Mouse (Mus musculus) olfactory bulb, adult 2 months (tissue): ENCODE results near the gene Stard8. TPM values are rescaled to one million over a fixed set of nuclear protein-coding genes. Genes with fewer than 3 reads are reported as not detected.
"Not testable (repeated sequence)": the region's sequence is repeated elsewhere in the genome, so short reads cannot be mapped to it uniquely, and the experiment has no call there.

Experiments used
- H3K27ac ChIP-seq: fragments of 200-500 bp; 2 replicates; pipeline ENCODE4 v1.5.1; 2012; ENCODE audit warnings: low read depth, low read length; ENCODE audit not compliant: insufficient read depth
- H3K4me1 ChIP-seq: fragments of 200-500 bp; 2 replicates; pipeline ENCODE4 v1.6.1; 2012; ENCODE audit warnings: low read length; ENCODE audit not compliant: control insufficient read depth, insufficient read depth
- H3K4me3 ChIP-seq: fragments of 200-500 bp; 2 replicates; pipeline ENCODE4 v1.5.1; 2012; ENCODE audit warnings: mild to moderate bottlenecking, low read depth, low read length, moderate library complexity; ENCODE audit not compliant: insufficient read depth
- CTCF ChIP-seq: fragments of 200-500 bp; IDR thresholded peaks from 2 replicates; pipeline ENCODE4 v1.5.1; 2012; ENCODE audit warnings: low read depth, mild to moderate bottlenecking, low read length, moderate library complexity; ENCODE audit not compliant: insufficient read depth
- POLR2A ChIP-seq: fragments of 200-500 bp; IDR thresholded peaks from 2 replicates; pipeline ENCODE4 v1.6.1; 2012; ENCODE audit warnings: mild to moderate bottlenecking, low read depth, low read length, moderate library complexity; ENCODE audit not compliant: insufficient read depth
- WGBS: fragments of 180-500 bp; shearing (Covaris S2); methylation state at CpG from one replicate; pipeline ENCODE4 v1.1.7; 2018; 5-methylcytosine and 5-hydroxymethylcytosine counted together
- polyA plus RNA-seq: library from polyadenylated mRNA; stranded (reverse); fragments of >200 nt; gene quantifications from 2 replicates; pipeline ENCODE4 v1.2.4, GENCODE M21; 2012; ENCODE audit warnings: low replicate concordance; ENCODE audit not compliant: missing spikeins, insufficient read depth, insufficient read length

Stard8 gene
- polyA plus RNA-seq = not detected in 2 replicates

GRCm38 (mm10) chrX:99003046-99003445 lies at the start of gene Stard8:
Gene Stard8 (plus strand): TSS chrX:99003248.
- TF ChIP-seq CTCF = no peak
- TF ChIP-seq POLR2A = no peak
- H3K4me3 ChIP-seq = peak within 1 kb of the TSS; percentile 20
- no peak within 1 kb of the TSS for H3K27ac ChIP-seq
- H3K4me1 ChIP-seq = peaks cover 8% of the 10 kb centered on the region
- WGBS = 45% methylated on average over 9 of the region's 9 CpGs

- Histone ChIP-seq H3K4me1 (no peaks in the 10 kb centered on the region), H3K27ac (no peak overlapping the region), H3K4me3 (no peak overlapping the region)
- no peak for TF ChIP-seq CTCF
- no peak for TF ChIP-seq POLR2A
- WGBS = 20% methylated on average over 5 of the region's 6 CpGs
Observed at GRCm38 (mm10) chrX:98953941-98954340, 49.1 kb upstream of the Stard8 start.

- 90% methylated on average over 9 of the region's 9 CpGs for WGBS
- Histone ChIP-seq H3K4me3 (no peak overlapping the region), H3K4me1 (no peaks in the 10 kb centered on the region), H3K27ac (no peak overlapping the region)
- no peak for TF ChIP-seq CTCF
- TF ChIP-seq POLR2A = no peak
Observed at GRCm38 (mm10) chrX:98958287-98958686, 44.8 kb upstream of the Stard8 start.

GRCm38 (mm10) chrX:98959050-98959449 lies 44.0 kb upstream of the Stard8 start:
- Histone ChIP-seq H3K4me1 (no peaks in the 10 kb centered on the region), H3K4me3 (no peak overlapping the region), H3K27ac (no peak overlapping the region)
- 82% methylated on average over 4 of the region's 4 CpGs for WGBS
- no peak for TF ChIP-seq POLR2A
- TF ChIP-seq CTCF = no peak

GRCm38 (mm10) chrX:98963742-98964141 lies 39.3 kb upstream of the Stard8 start:
- Histone ChIP-seq H3K4me1 (no peaks in the 10 kb centered on the region), H3K27ac (no peak overlapping the region), H3K4me3 (no peak overlapping the region)
- TF ChIP-seq CTCF = no peak
- no peak for TF ChIP-seq POLR2A

- Histone ChIP-seq H3K27ac (no peak overlapping the region), H3K4me1 (no peaks in the 10 kb centered on the region), H3K4me3 (no peak overlapping the region)
- TF ChIP-seq POLR2A (no peak), CTCF (no peak)
Observed at GRCm38 (mm10) chrX:98964513-98964912, 38.5 kb upstream of the Stard8 start.

- WGBS = 57% methylated on average over 5 of the region's 5 CpGs
Observed at GRCm38 (mm10) chrX:98986611-98987010, 16.4 kb upstream of the Stard8 start.

GRCm38 (mm10) chrX:98989574-98989973 lies 13.5 kb upstream of the Stard8 start:
- 24% methylated on average over 6 of the region's 6 CpGs for WGBS
- TF ChIP-seq POLR2A = no peak
- Histone ChIP-seq H3K4me3 (no peak overlapping the region), H3K4me1 (no peaks in the 10 kb centered on the region), H3K27ac (no peak overlapping the region)

More at GRCm38 (mm10) chrX:98986611-98987010, 16.4 kb upstream of the Stard8 start:
- not testable (repeated sequence) for H3K4me1 ChIP-seq, H3K27ac ChIP-seq, H3K4me3 ChIP-seq

- Histone ChIP-seq H3K4me3 (no peak overlapping the region), H3K27ac (no peak overlapping the region), H3K4me1 (peaks cover 8% of the 10 kb centered on the region)
- 49% methylated on average over 6 of the region's 6 CpGs for WGBS
- no peak for TF ChIP-seq CTCF
Observed at GRCm38 (mm10) chrX:99002065-99002464, 983 bp upstream of the Stard8 start.

GRCm38 (mm10) chrX:99010581-99010980 lies 7.5 kb downstream of the Stard8 start:
- TF ChIP-seq CTCF = no peak
- TF ChIP-seq POLR2A = no peak
- Histone ChIP-seq H3K4me3 (no peak overlapping the region), H3K27ac (no peak overlapping the region), H3K4me1 (no peaks in the 10 kb centered on the region)
- 86% methylated on average over 5 of the region's 5 CpGs for WGBS
